Mouse (Mus musculus): ENCODE data around the gene Hs2st1. TPM values are rescaled to one million over a fixed set of nuclear protein-coding genes. Genes with fewer than 3 reads are reported as not detected.

Hs2st1 gene
- polyA plus RNA-seq, 1 experiment from 2014 or later, result 19.7 TPM

DNA sequence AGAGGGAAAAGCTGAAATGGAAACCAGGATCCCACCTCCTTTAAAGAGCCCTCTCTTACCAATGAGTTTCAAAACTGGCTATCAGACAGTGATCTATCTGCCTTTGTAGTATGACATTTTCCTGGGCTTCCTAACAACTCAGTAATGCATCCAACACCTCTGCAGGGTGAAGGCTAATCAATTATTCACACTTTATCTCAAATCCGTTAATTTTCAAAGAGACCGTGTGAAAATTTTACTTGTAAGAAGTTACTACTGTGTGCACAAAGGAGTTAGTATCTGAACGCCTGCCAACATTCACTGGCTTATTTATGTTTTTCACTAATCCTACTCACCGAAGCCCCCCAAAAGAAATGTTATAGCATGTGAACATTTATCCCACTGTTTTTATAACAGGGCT, 24.1 kb downstream of the Hs2st1 start:
- ATAC-seq (replicated peaks), result peak; percentile 47
- WGBS, result 5% methylated on average over 4 of the region's 4 CpGs
- no peak overlapping the region for H3K4me3 ChIP-seq
- H3K27me3 ChIP-seq, result no peaks in the 10 kb centered on the region
- peaks cover 32% of the 10 kb centered on the region for H3K4me1 ChIP-seq
- peak overlapping the region; percentile 59; the same call in 1 of the 2 replicates for H3K27ac ChIP-seq (replicated peaks)
- H3K36me3 ChIP-seq, result no peaks in the 10 kb centered on the region
- no peak overlapping the region for H3K9ac ChIP-seq (replicated peaks)
- no peak overlapping the region for H3K4me2 ChIP-seq (replicated peaks)
- H3K9me3 ChIP-seq, result no peaks in the 10 kb centered on the region

DNA sequence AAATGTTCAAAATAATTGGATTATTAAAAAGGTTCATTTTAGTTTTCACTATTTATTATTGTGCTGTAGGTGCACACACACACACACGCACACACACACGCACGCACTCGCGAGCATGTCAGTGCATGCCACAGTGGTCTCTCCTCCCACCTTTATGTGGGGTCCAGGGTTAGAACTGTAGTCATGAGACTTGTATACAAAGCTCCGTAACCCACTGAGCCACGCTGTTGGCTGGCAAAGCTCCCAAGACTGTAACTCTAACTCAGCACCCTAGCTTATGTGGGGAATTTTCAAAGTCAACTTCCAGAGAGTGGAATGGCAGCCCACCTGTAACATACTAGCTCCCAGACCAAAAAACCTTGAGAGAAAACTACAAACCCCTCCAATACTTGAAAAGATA, 24.8 kb downstream of the Hs2st1 start:
- peaks cover 32% of the 10 kb centered on the region for H3K4me1 ChIP-seq
- H3K36me3 ChIP-seq, result no peaks in the 10 kb centered on the region
- H3K27ac ChIP-seq (replicated peaks), result 0 out of 2 replicates have a peak overlapping the region, but pooled peaks have one; percentile 59
- ATAC-seq (replicated peaks), result no peak
- 50% methylated on average over 7 of the region's 7 CpGs for WGBS
- H3K9me3 ChIP-seq, result no peaks in the 10 kb centered on the region
- no peak overlapping the region for H3K4me3 ChIP-seq
- no peak overlapping the region for H3K9ac ChIP-seq (replicated peaks)
- no peaks in the 10 kb centered on the region for H3K27me3 ChIP-seq
- no peak overlapping the region for H3K4me2 ChIP-seq (replicated peaks)

DNA sequence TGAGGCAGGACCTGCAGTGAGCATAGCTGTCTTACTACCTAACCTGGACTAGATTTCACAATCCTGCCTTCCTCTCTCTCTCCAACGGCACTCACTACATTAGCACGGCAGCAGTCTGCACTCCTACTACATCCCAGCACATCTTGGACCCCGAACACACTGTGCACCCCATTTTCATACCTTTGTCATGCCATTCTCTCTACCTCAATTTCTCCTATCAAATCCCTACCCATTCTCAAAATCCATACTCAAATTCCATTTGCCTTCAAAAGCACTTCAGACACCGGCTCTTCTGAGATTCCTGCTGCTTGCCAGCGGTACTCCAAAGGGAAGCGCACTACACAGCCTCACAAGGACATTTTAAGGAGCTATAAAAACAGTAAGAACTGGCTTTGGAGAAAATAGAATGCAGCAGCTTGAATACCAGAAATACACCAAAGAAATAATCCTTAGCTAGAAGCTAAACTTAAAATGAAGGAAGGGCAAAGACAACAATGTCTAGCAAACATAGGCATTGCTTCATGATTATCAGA, 28.0 kb downstream of the Hs2st1 start:
- Histone ChIP-seq H3K9ac (replicated peaks) (no peak overlapping the region), H3K27me3 (no peaks in the 10 kb centered on the region), H3K36me3 (no peaks in the 10 kb centered on the region), H3K4me2 (replicated peaks) (no peak overlapping the region), H3K4me3 (no peak overlapping the region), H3K9me3 (no peaks in the 10 kb centered on the region), H3K4me1 (peaks cover 34% of the 10 kb centered on the region), H3K27ac (replicated peaks) (no peak overlapping the region)
- ATAC-seq (replicated peaks), result no peak
- WGBS, result 72% methylated on average over 6 of the region's 6 CpGs

DNA sequence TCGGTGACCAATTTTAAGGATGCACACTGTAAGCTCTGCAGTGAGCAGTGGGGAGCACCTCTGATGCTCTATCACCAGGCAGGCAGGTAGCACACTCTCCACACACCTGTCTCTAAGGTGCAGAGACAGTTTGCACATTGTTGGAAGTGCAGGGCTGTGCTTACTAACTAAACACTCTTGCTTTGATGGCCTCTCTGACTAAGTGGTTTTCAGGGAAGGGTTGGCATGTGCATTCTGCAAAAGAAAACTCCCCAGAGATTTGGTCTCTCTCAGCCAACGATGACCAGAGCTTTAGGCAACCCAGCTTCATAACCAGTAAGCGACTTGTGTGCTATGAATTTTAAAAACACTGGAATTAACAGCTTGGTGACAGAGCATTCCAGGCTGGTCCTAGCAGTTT, 29.2 kb downstream of the Hs2st1 start:
- Histone ChIP-seq H3K4me3 (no peak overlapping the region), H3K27ac (replicated peaks) (no peak overlapping the region), H3K9me3 (no peaks in the 10 kb centered on the region), H3K4me1 (peaks cover 27% of the 10 kb centered on the region), H3K27me3 (no peaks in the 10 kb centered on the region), H3K4me2 (replicated peaks) (no peak overlapping the region), H3K9ac (replicated peaks) (no peak overlapping the region), H3K36me3 (no peaks in the 10 kb centered on the region)
- ATAC-seq (replicated peaks), result no peak
- 91% methylated on average over 3 of the region's 3 CpGs for WGBS

DNA sequence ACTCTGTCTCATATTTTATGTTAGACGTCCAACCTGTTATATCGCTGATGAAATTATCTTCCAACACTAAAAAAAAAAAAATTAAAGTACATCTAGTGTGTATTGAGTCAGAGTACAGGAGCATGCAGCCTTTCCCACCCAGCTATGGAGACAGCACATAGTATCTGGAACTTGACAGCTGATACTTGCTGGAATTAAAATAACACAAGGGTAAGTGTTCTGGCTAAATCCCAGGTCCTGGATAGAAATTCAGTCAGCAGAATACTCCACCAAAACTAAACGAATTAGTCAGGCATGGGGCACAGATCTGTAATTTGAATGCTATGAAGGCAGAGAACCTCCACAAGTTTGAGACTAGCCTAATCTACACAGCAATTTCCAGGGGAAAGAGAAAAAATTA, 30.9 kb downstream of the Hs2st1 start:
- Histone ChIP-seq H3K4me2 (replicated peaks) (no peak overlapping the region), H3K9ac (replicated peaks) (no peak overlapping the region), H3K27me3 (no peaks in the 10 kb centered on the region), H3K4me1 (peaks cover 21% of the 10 kb centered on the region), H3K27ac (replicated peaks) (no peak overlapping the region), H3K36me3 (no peaks in the 10 kb centered on the region), H3K9me3 (no peaks in the 10 kb centered on the region), H3K4me3 (no peak overlapping the region)
- WGBS, result 67% methylated on average over 3 of the region's 3 CpGs
- ATAC-seq (replicated peaks), result no peak

DNA sequence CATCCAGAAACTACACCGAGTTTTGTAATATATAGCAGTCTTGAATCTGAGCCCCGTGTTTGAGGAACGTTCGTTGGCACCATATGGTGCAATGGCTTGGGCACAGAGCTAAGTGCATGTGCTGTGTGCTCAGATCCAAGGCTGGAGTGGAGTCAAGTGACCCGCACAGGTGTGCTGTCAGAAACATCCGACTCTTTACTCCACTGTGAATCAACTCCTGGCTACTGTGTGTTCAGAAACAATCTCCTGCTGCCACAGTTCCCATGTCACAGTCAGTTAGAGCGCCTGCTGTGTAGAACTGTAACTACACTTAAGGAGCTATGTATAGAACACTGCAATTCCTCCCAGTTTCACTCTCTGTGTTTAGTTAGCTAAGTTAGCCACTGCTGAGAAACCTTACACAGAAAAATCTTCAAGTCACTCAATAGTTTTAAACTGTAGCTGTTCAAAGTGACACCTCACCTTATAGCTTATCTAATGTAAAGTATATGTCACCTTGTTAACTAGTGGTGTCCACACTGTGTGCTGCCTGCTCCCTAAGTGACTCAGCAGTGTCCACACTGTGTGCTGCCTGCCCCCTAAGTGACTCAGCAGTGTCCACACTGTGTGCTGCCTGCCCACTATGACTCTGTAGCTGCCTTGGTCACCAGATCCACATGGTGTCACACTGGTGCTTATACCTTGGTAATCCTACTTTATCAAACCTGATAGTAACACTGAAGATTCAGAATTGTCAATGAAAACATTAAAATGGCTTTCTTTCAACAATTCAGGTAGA, 32.7 kb downstream of the Hs2st1 start:
- Histone ChIP-seq H3K4me2 (replicated peaks) (no peak overlapping the region), H3K27me3 (no peaks in the 10 kb centered on the region), H3K4me1 (peaks cover 29% of the 10 kb centered on the region), H3K27ac (replicated peaks) (no peak overlapping the region), H3K9me3 (no peaks in the 10 kb centered on the region), H3K9ac (replicated peaks) (no peak overlapping the region), H3K36me3 (no peaks in the 10 kb centered on the region), H3K4me3 (no peak overlapping the region)
- ATAC-seq (replicated peaks), result peak; percentile 67
- WGBS, result 56% methylated on average over 7 of the region's 7 CpGs

DNA sequence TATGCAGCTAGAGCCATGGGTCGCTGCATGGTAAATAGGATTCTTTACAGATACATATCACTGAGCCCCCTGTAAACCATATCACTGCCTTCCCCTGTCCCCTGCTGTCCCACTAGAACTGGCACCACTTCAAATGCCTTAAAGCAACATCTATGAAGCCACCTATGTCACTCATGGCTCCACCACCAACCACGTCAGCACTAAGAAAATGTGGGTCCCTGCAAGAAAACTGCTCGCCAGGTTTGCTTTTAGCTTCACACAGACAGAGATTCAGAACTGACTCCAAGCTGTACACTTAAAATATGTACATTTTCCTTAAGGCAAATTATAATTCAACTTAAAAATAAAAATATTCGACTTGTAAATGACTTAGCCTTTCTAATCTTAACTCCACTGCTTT, 34.9 kb downstream of the Hs2st1 start:
- no peak overlapping the region for H3K27ac ChIP-seq (replicated peaks)
- no peaks in the 10 kb centered on the region for H3K27me3 ChIP-seq
- no peak overlapping the region for H3K4me3 ChIP-seq
- H3K9ac ChIP-seq (replicated peaks), result no peak overlapping the region
- H3K9me3 ChIP-seq, result no peaks in the 10 kb centered on the region
- WGBS, result 93% methylated on average over 4 of the region's 4 CpGs
- no peak overlapping the region for H3K4me2 ChIP-seq (replicated peaks)
- H3K36me3 ChIP-seq, result no peaks in the 10 kb centered on the region
- H3K4me1 ChIP-seq, result peaks cover 41% of the 10 kb centered on the region
- ATAC-seq (replicated peaks), result no peak

DNA sequence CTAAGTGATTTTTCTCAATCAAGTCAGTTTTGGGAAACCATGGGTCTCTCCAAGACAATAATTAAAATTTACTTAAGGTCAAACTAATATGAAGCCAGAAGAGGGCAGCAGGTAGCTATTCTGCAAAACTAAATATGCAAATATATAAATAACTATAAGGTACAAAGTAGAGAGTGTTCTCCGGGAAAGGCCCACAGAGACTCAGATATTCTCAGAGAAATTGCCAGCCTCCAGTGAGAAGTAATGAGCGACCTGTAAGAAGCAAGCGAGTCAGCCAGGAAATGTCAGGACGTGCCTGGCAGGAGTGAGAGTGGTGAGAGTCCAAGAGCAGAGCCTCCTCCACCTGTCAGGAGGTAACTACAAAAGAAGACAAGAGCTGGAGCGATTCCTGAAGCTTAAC, 39.0 kb downstream of the Hs2st1 start:
- 30% methylated on average over 5 of the region's 5 CpGs for WGBS
- Histone ChIP-seq H3K27me3 (no peaks in the 10 kb centered on the region), H3K9me3 (no peaks in the 10 kb centered on the region), H3K27ac (replicated peaks) (0 out of 2 replicates have a peak overlapping the region, but pooled peaks have one; percentile 7), H3K9ac (replicated peaks) (no peak overlapping the region), H3K4me1 (peaks cover 37% of the 10 kb centered on the region), H3K4me3 (no peak overlapping the region), H3K4me2 (replicated peaks) (no peak overlapping the region), H3K36me3 (no peaks in the 10 kb centered on the region)
- ATAC-seq (replicated peaks), result peak; percentile 27; the same call in 1 of the 2 replicates

DNA sequence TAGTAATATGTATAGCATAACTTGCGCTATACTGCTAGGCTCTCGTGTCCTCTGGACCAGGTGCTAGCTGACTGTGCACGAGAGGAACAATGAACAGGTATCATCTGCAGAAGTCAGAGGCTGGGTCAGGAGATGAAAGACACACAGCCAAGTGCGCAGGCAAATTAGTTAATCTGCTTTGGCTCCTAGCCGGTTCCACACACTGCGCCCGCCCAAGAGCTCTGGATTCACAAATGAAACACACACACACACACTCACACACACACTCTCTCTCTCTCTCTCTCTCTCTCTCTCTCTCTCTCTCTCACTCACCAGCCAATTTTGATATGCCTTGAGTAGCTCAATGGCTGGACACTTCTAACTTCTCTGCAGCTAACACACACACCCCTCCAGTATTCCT, 42.1 kb downstream of the Hs2st1 start:
- Histone ChIP-seq H3K4me1 (peaks cover 34% of the 10 kb centered on the region), H3K27me3 (no peaks in the 10 kb centered on the region), H3K9me3 (no peaks in the 10 kb centered on the region), H3K36me3 (no peaks in the 10 kb centered on the region), H3K27ac (replicated peaks) (no peak overlapping the region), H3K4me2 (replicated peaks) (no peak overlapping the region), H3K9ac (replicated peaks) (no peak overlapping the region), H3K4me3 (no peak overlapping the region)
- ATAC-seq (replicated peaks), result no peak
- WGBS, result 79% methylated on average over 7 of the region's 7 CpGs

DNA sequence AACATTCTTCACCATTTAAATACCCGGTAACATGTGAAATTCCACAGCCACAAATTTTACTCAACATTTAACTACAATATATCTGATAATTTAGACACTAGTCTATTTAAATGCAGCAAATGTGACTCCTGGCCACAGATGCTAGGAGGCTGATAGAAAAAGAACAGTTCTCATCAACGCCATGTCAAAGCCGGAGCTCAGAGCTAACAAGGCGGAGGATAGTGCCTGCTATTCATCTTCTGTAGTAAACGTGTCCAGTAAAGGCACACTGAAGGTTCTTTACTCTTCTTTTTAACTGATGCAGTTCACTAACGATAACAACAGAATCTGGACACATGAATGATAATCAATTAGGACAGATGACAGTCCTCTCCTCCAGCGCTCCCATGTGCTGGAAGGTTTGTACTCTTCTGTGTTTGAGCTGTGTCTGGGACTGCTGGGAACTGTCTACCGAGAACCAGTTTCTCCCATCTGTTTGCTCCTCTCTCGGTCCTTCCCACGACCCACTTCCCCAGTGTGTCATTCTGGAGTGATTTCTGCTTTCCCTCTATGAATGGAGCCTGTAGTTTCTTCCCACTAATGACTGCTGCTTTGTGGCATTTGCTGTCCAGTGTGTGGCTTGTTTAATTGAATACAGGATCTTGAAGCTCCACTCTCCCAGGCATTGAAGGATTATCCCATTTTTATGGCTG, 50.3 kb downstream of the Hs2st1 start:
- H3K36me3 ChIP-seq, result no peaks in the 10 kb centered on the region
- H3K4me3 ChIP-seq, result no peak overlapping the region
- no peak overlapping the region for H3K9ac ChIP-seq (replicated peaks)
- ATAC-seq (replicated peaks), result peak; percentile 44; the same call in 1 of the 2 replicates
- peaks cover 13% of the 10 kb centered on the region; the same call in 1 of the 2 replicates for H3K4me1 ChIP-seq
- 44% methylated on average over 10 of the region's 10 CpGs for WGBS
- no peak overlapping the region for H3K4me2 ChIP-seq (replicated peaks)
- peak overlapping the region; percentile 11; the same call in 1 of the 2 replicates for H3K27ac ChIP-seq (replicated peaks)
- H3K27me3 ChIP-seq, result no peaks in the 10 kb centered on the region
- H3K9me3 ChIP-seq, result no peaks in the 10 kb centered on the region

DNA sequence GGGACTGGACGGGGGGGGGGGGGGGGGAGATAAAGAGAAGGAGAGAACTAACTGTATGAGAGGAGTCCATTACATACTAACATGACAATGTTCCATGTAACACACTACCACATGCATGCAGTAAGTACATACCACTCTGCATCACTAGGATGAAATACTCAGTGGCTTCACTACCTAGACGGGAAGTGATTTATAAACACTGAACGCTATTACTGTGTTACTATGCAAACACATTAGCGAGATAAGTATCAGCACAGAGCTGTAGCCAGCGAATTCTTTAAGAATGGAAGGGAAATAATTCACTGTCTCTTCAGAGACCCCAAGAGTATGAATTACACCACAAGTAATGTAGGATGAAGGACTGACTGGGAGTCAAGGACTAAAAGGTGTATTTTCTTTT, 51.1 kb downstream of the Hs2st1 start:
- no peak overlapping the region for H3K27ac ChIP-seq (replicated peaks)
- WGBS, result 77% methylated on average over 5 of the region's 5 CpGs

DNA sequence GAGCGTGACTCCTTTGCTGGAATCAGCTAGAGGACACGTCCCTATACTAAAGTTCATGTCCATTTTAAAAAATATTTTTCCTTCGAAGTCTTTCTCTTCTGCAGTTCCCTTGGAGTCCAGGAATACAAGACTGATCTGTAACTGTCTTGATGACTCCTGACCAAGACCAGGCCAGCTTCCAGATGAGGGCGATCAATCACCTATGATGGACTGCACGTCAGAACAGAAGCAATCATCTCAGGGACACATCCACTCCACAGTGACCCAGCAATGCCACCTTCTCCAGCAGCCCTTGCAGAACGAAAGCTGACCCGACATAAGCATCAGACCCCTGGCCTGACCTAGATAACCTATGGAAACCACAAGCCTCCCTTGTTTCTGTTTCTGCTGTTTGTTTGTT, 54.7 kb downstream of the Hs2st1 start:
- 91% methylated on average over 7 of the region's 7 CpGs for WGBS
- H3K27ac ChIP-seq (replicated peaks), result no peak overlapping the region
- no peaks in the 10 kb centered on the region for H3K27me3 ChIP-seq
- H3K9ac ChIP-seq (replicated peaks), result no peak overlapping the region
- ATAC-seq (replicated peaks), result no peak
- no peaks in the 10 kb centered on the region for H3K9me3 ChIP-seq
- no peaks in the 10 kb centered on the region for H3K36me3 ChIP-seq
- H3K4me3 ChIP-seq, result no peak overlapping the region
- peaks cover 20% of the 10 kb centered on the region for H3K4me1 ChIP-seq
- no peak overlapping the region for H3K4me2 ChIP-seq (replicated peaks)

More for the DNA sequence above, 51.1 kb downstream of the Hs2st1 start:
- no peak for ATAC-seq (replicated peaks)
- no peaks in the 10 kb centered on the region for H3K36me3 ChIP-seq
- no peak overlapping the region for H3K4me3 ChIP-seq
- H3K27me3 ChIP-seq, result no peaks in the 10 kb centered on the region
- peaks cover 19% of the 10 kb centered on the region for H3K4me1 ChIP-seq
- no peak overlapping the region for H3K9ac ChIP-seq (replicated peaks)
- H3K4me2 ChIP-seq (replicated peaks), result no peak overlapping the region
- H3K9me3 ChIP-seq, result no peaks in the 10 kb centered on the region
